Mouse (Mus musculus): ENCODE data around the gene Slc27a5. TPM values are rescaled to one million over a fixed set of nuclear protein-coding genes. Genes with fewer than 3 reads are reported as not detected.

Gene Slc27a5
- total and polyA plus RNA-seq, 3 experiments = 0.13 TPM; not detected in 2

DNA sequence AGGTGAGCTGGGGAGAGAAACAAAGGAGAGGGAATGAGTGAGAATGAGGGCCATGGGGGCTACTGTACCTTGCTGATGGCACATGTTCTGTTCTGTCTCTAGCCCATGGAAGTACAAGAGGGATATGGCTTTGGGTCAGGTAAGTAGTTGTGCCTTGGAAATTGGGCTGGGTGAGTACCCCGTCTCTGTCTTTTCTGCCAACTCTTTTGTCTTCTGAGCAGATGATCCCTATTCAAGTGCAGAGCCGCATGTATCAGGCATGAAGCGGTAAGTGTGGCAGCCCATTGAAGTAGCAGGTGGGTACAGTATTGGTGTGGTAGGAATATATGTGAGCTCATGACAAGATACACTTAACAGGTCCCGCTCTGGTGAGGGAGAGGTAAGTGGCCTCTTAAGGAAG is 31.0 kb upstream of the Slc27a5 start:
- no peak overlapping the region for H3K9ac ChIP-seq (ENCODE audit: control insufficient read depth, low read depth, low read length, poor library complexity, severe bottlenecking)
- TF ChIP-seq ZMIZ1 (IDR thresholded peaks at IDR 0.05; ENCODE audit: low read depth, low read length) (no peak), RAD21 (IDR thresholded peaks at IDR 0.05; ENCODE audit: low read depth, low read length) (no peak)
- H3K27me3 ChIP-seq (ENCODE audit: control insufficient read depth in 1 of 2, insufficient read depth in 2 of 2, low read length in 2 of 2) = no peaks in the 10 kb centered on the region
- no peak overlapping the region for H3K27ac ChIP-seq (ENCODE audit: control insufficient read depth, low read depth, low read length)
- peaks cover 2 to 27% of the 10 kb centered on the region in 2 experiments; a peak in 3 of 4 replicates for H3K4me1 ChIP-seq (ENCODE audit: control insufficient read depth in 1 of 2, insufficient read depth in 2 of 2, low read length in 2 of 2)
- peaks cover 34% of the 10 kb centered on the region for H3K79me2 ChIP-seq (ENCODE audit: control insufficient read depth, insufficient read depth, low read length, poor library complexity)
- no peak for DNase-seq (ENCODE audit: low read depth, low spot score)
- H3K36me3 ChIP-seq (ENCODE audit: control insufficient read depth in 1 of 2, insufficient read depth in 2 of 2, low read length in 2 of 2) = peaks cover 18 to 32% of the 10 kb centered on the region in 2 experiments
- H3K4me3 ChIP-seq (ENCODE audit: control insufficient read depth in 1 of 2, insufficient read depth in 1 of 2, low read depth in 2 of 2, low read length in 2 of 2) = no peak overlapping the region
- H3K9me3 ChIP-seq (replicated peaks; ENCODE audit: insufficient read depth, low read length) = no peaks in the 10 kb centered on the region

GRCm38 (mm10) chr7:13025511-13026112 is 27.6 kb upstream of the Slc27a5 start:
- Histone ChIP-seq H3K27me3 (ENCODE audit: control insufficient read depth in 1 of 2, insufficient read depth in 2 of 2, low read length in 2 of 2) (no peaks in the 10 kb centered on the region), H3K79me2 (ENCODE audit: control insufficient read depth, insufficient read depth, low read length, poor library complexity) (peaks cover 34% of the 10 kb centered on the region), H3K9ac (ENCODE audit: control insufficient read depth, low read depth, low read length, poor library complexity, severe bottlenecking) (peak overlapping the region; percentile 99), H3K4me3 (ENCODE audit: control insufficient read depth in 1 of 2, insufficient read depth in 1 of 2, low read depth in 2 of 2, low read length in 2 of 2) (peak overlapping the region; percentile 82 to 99), H3K4me1 (ENCODE audit: control insufficient read depth in 1 of 2, insufficient read depth in 2 of 2, low read length in 2 of 2) (peaks cover 2 to 23% of the 10 kb centered on the region in 2 experiments; a peak in 3 of 4 replicates), H3K9me3 (replicated peaks; ENCODE audit: insufficient read depth, low read length) (no peaks in the 10 kb centered on the region), H3K27ac (ENCODE audit: control insufficient read depth, low read depth, low read length) (peak overlapping the region; percentile 74; the same call in 1 of the 2 replicates), H3K36me3 (ENCODE audit: control insufficient read depth in 1 of 2, insufficient read depth in 2 of 2, low read length in 2 of 2) (peaks cover 21 to 32% of the 10 kb centered on the region in 2 experiments)
- peak; percentile 22 for DNase-seq (ENCODE audit: low read depth, low spot score)
- no peak for TF ChIP-seq BHLHE40 (IDR thresholded peaks at IDR 0.05; ENCODE audit: borderline replicate concordance, low read depth, low read length)
- no peak for TF ChIP-seq MAX (IDR thresholded peaks at IDR 0.05; ENCODE audit: low read length)
- TF ChIP-seq KAT2A (conservative IDR thresholded peaks at IDR 0.05; ENCODE audit: low read depth, low read length) = no peak
- TF ChIP-seq TAL1 (IDR thresholded peaks at IDR 0.05; ENCODE audit: low read length) = no peak
- TF ChIP-seq ZNF384 (IDR thresholded peaks at IDR 0.05; ENCODE audit: low read depth, low read length) = no peak
- no peak for TF ChIP-seq HCFC1 (IDR thresholded peaks at IDR 0.05; ENCODE audit: low read depth, low read length)
- TF ChIP-seq POLR2AphosphoS5 (IDR thresholded peaks at IDR 0.05; ENCODE audit: borderline replicate concordance, low read depth, low read length) = no peak
- no peak for TF ChIP-seq NRF1 (IDR thresholded peaks at IDR 0.05; ENCODE audit: insufficient read depth, low read depth, low read length, poor library complexity, severe bottlenecking)
- no peak for TF ChIP-seq MEF2A (IDR thresholded peaks at IDR 0.05; ENCODE audit: extremely low read depth, insufficient replicate concordance, low read depth, low read length, poor library complexity, severe bottlenecking)
- TF ChIP-seq SIN3A (IDR thresholded peaks at IDR 0.05; ENCODE audit: low read length) = no peak
- no peak for TF ChIP-seq CHD2 (IDR thresholded peaks at IDR 0.05; ENCODE audit: low read length)
- no peak for TF ChIP-seq TBP (IDR thresholded peaks at IDR 0.05; ENCODE audit: low read depth, low read length)
- TF ChIP-seq ZMIZ1 (IDR thresholded peaks at IDR 0.05; ENCODE audit: low read depth, low read length) = no peak
- no peak for TF ChIP-seq TCF12 (IDR thresholded peaks at IDR 0.05; ENCODE audit: low read depth, low read length)
- TF ChIP-seq UBTF (IDR thresholded peaks at IDR 0.05; ENCODE audit: borderline replicate concordance, insufficient read depth, low read depth, low read length) = no peak
- no peak for TF ChIP-seq POLR2A (IDR thresholded peaks at IDR 0.05; ENCODE audit: control insufficient read depth in 1 of 2, insufficient read depth in 1 of 2, low read depth in 1 of 2, low read length in 2 of 2, poor library complexity in 1 of 2)
- no peak for TF ChIP-seq MAZ (IDR thresholded peaks at IDR 0.05; ENCODE audit: low read depth, low read length)
- no peak for TF ChIP-seq SMC3 (IDR thresholded peaks at IDR 0.05; ENCODE audit: low read depth, low read length)
- TF ChIP-seq POLR2AphosphoS2 (IDR thresholded peaks at IDR 0.05; ENCODE audit: low read length) = no peak

Data from MEL (cell line).